Mouse (Mus musculus) yolk sac, embryonic 10.5 days (tissue): ENCODE results near the gene Esrrg.

Source experiments
- DNase-seq: peaks from one replicate; pipeline ENCODE4 v3.0.0-alpha.2; 2017; ENCODE audit warnings: low spot score

The Esrrg gene

GRCm38 (mm10) chr1:187650786-187651687 lies 42.4 kb downstream of the Esrrg start:
- no peak for DNase-seq

- peak; percentile 45 for DNase-seq
Observed at GRCm38 (mm10) chr1:187651688-187652241, 43.2 kb downstream of the Esrrg start.

- DNase-seq: no peak
Observed at GRCm38 (mm10) chr1:187652445-187652844, 43.9 kb downstream of the Esrrg start.

- DNase-seq: peak; percentile 68
Observed at GRCm38 (mm10) chr1:187653390-187653789, 44.8 kb downstream of the Esrrg start.

- DNase-seq: no peak
Observed at GRCm38 (mm10) chr1:187660963-187661362, 52.4 kb downstream of the Esrrg start.

GRCm38 (mm10) chr1:187662083-187662609 lies 53.6 kb downstream of the Esrrg start:
- DNase-seq: no peak

- DNase-seq: no peak
Observed at GRCm38 (mm10) chr1:187663376-187663775, 54.8 kb downstream of the Esrrg start.

- DNase-seq: no peak
Observed at GRCm38 (mm10) chr1:187664261-187664660, 55.7 kb downstream of the Esrrg start.

- DNase-seq: no peak
Observed at GRCm38 (mm10) chr1:187665901-187666600, 57.5 kb downstream of the Esrrg start.

GRCm38 (mm10) chr1:187669746-187670145 lies 61.2 kb downstream of the Esrrg start:
- no peak for DNase-seq

GRCm38 (mm10) chr1:187672446-187672845 lies 63.9 kb downstream of the Esrrg start:
- DNase-seq: no peak

- no peak for DNase-seq
Observed at GRCm38 (mm10) chr1:187674771-187675186, 66.2 kb downstream of the Esrrg start.

- no peak for DNase-seq
Observed at GRCm38 (mm10) chr1:187676626-187677025, 68.0 kb downstream of the Esrrg start.

- DNase-seq: no peak
Observed at GRCm38 (mm10) chr1:187679246-187679645, 70.7 kb downstream of the Esrrg start.

- DNase-seq: no peak
Observed at GRCm38 (mm10) chr1:187684519-187684918, 75.9 kb downstream of the Esrrg start.

- no peak for DNase-seq
Observed at GRCm38 (mm10) chr1:187691846-187692525, 83.4 kb downstream of the Esrrg start.

- DNase-seq: no peak
Observed at GRCm38 (mm10) chr1:187694865-187695264, 86.3 kb downstream of the Esrrg start.

- DNase-seq: no peak
Observed at GRCm38 (mm10) chr1:187698201-187698600, 89.6 kb downstream of the Esrrg start.

- DNase-seq: no peak
Observed at GRCm38 (mm10) chr1:187700963-187701362, 92.4 kb downstream of the Esrrg start.

- no peak for DNase-seq
Observed at GRCm38 (mm10) chr1:187704921-187705320, 96.3 kb downstream of the Esrrg start.

- no peak for DNase-seq
Observed at GRCm38 (mm10) chr1:187705348-187705747, 96.8 kb downstream of the Esrrg start.

- peak; percentile 45 for DNase-seq
Observed at GRCm38 (mm10) chr1:187706046-187706445, 97.5 kb downstream of the Esrrg start.
